Mouse (Mus musculus) layer of hippocampus, adult 18-20 months (tissue): ENCODE measurements around the gene Gabrb3. TPM values are rescaled to one million over a fixed set of nuclear protein-coding genes. Genes with fewer than 3 reads are reported as not detected.
"Not testable (repeated sequence)": the region's sequence is repeated elsewhere in the genome, so short reads cannot be mapped to it uniquely, and the experiment has no call there.

Experiments used
- DNase-seq, 2 experiments: peaks; one replicate each; pipeline ENCODE4 v3.0.0; 2022; ENCODE audit warnings: low spot score in 2 of 2
- microRNA-seq, 2 experiments: library from miRNA; unstranded; fragments of <30 nt; microRNA quantifications; one replicate each; pipeline ENCODE4 v1.2.0; 2021
- total RNA-seq, 2 experiments: library from RNA; stranded (reverse); gene quantifications; 2 replicates each; pipeline ENCODE4 v1.2.3; 2021

The Gabrb3 gene
- total RNA-seq, 2 experiments from 2014 or later = 248 to 274 TPM

- no peak for DNase-seq
Measured at GRCm38 (mm10) chr7:57701046-57701445, 281.6 kb downstream of the Gabrb3 start.

- peak in 1 of 2 experiments; percentile 57 for DNase-seq
Measured at GRCm38 (mm10) chr7:57703580-57703979, 284.1 kb downstream of the Gabrb3 start.

DNA sequence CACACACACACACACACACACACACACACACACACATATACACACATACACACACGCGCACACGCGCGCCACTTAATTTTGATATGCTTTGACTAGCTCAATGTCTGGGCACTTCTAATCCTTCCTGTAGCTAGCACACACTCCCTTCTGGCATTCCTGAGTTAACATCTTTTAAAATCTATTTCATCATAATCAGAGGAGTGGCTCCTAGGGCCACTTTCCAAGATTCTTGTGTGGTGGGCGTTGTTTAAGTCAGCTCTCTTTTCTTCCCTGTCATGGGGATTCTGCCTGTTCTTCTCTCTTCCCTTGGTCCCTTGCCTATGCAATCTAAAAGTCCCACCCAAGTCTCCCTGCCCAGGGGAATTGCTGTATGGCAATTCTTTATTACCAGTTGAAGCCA, 286.6 kb downstream of the Gabrb3 start:
- peak in 1 of 2 experiments; percentile 62 for DNase-seq

- no peak for DNase-seq
Measured at GRCm38 (mm10) chr7:57706976-57707740, 287.7 kb downstream of the Gabrb3 start.

DNA sequence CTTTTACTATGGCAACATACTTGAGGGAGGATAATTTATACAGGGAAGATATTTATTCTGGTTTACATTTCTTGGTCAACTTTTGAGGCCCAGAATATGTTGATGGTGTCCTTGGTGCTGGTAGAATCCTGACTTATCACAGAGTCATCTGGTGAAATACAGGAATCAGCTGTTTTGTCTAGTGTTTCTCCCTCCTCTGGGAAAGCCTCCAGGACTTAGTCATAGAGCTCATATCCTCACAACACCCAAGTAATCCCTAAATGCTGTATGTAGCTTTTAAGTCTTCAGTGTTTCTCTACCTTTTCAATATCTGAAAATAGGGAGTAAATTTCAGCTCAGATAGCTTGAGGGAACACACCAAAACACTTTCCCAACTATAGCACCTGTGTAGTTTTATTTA, 292.2 kb downstream of the Gabrb3 start:
- DNase-seq = no peak

DNA sequence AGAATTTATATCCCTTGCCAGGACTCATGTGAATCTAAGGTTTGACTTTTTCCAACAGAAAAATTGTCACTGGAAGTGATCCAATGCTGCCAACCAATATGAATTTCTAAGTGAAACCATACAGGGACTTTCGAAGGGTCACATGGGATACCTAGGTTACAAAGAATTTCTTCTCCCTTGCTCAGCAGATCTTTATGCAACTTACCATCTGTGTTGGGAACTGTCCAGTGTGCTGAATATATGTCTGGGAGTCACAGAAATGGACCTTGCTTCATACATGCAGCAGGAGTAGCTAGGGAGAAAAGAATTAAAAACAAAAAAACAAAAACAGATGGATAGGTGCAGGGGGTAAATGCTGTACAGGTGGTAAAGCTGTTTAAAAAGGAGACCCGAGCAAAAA, 327.3 kb downstream of the Gabrb3 start:
- DNase-seq = no peak

DNA sequence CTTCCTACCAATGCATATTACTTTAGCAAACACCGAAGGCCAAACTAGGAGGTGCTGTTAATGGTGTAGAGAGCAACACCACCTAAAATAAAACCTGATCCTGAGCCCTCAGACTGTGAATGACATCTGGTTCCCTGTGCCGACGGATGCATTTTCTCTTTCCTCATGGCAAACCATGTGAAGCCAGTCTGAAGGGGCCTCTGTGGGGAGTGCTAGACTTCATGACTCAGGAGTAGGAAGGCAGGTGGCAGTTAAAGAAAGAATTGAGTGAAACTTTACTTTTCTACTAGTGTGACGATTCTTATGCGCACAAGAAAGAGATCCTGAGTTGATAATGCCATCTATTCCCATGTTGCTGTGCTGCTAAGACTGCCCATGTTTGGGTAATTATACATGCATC, 341.0 kb downstream of the Gabrb3 start:
- DNase-seq = no peak

DNA sequence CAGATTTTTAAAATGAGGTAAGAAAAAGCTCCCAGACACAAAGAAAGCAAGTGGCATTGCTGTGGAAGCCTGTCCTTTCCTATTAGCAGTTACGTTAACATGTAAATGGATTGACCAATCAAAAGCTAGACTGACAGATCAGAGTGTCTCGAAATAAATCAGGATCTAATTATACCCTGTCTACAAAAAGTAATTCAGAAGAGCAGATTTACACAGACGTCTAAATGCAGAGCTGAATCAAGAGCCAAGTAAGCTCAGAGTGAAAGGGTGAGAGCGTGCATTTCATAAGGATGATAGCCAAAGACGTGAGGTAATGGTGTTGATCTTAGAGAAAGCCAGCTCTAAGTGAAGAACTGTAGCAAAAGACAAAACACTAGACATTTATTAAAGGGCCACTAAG, 359.3 kb downstream of the Gabrb3 start:
- no peak for DNase-seq

DNA sequence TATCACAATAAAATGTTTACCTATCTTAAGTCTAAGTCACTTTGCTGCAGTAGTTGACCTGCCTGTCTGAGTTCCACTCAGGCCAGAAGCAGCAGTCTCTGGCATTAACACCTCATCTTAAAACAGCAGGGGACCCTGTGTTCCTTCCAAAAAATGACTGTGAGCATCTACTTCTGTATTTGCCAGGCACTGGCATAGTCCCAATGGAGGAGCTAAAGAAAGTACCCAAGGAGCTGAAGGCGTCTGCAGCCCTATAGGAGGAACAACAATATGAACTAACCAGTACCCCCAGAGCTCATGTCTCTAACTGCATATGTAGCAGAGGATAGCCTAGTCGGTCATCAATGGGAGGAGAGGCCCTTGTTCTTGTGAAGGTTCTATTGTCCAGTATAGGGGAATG, 366.6 kb downstream of the Gabrb3 start:
- DNase-seq = not testable (repeated sequence)

DNA sequence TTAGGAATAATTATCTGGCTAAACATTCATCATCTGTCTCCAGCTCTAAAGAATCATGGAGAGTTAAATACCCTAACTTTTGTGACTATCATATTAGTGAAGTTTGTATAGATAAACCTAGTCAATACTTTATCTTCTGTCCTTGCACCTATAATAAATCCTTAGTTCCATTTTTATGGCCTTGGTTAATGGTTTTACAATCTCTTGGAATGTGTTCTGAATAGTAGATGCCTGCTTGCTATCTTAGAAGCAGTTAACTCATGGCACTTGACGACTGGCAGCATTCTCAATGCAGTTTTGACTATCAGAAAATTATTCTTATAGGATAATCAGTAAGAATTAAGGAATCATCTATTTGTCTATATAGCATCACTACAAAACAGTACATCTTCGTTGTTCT, 368.0 kb downstream of the Gabrb3 start:
- DNase-seq = no peak

GRCm38 (mm10) chr7:57803266-57803665, 383.8 kb downstream of the Gabrb3 start:
- no peak for DNase-seq

- no peak for DNase-seq
Measured at GRCm38 (mm10) chr7:57813716-57814115, 394.2 kb downstream of the Gabrb3 start.

DNA sequence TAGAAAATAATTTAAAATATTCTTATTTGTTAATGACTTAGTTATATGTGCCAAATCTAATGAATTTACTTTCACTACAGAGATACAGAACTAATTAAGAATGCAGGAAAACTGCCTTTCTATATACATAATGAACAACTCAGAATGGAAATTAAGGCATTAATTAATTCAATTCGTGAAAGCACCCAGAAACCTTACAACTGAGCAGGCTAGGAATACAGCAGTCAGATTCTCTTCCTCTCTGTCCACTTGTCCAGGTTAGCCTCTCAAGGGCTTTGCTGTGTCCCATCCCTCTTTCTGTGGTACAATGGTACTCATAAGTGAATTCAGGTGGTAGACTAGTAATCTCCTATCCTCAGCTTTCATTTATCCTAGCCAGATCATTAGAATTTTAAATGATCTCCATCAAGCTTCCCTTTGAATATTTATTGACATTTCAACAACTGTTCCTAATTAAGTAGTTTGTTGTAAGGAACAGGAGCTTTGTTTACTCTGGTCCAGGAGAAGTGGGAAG, 422.9 kb downstream of the Gabrb3 start:
- no peak for DNase-seq

- DNase-seq = no peak
Measured at GRCm38 (mm10) chr7:57867951-57868350, 448.5 kb downstream of the Gabrb3 start.

Small RNA genes within 50 kb of the gene (microRNA-seq; reads per million reads assigned to microRNA genes)
- 0 reads per million in 2 experiments for gene Mir6389

Other genes with a start within 250 kb of the Gabrb3 start
- gene Gabrg3, start 32.5 kb upstream of the Gabrb3 start, total RNA-seq = 10 to 100 TPM; 12.4 to 14.3 TPM
- gene Gabra5, start 90.4 kb downstream of the Gabrb3 start, total RNA-seq = 100 to 1,000 TPM; 159 to 189 TPM